Mouse (Mus musculus): Measurements from ENCODE around the gene 2610001J05Rik.

GRCm38 (mm10) chr6:13836967-13837570 lies 34.2 kb downstream of the 2610001J05Rik start:
- no peak for TF ChIP-seq ZC3H11A (IDR thresholded peaks at IDR 0.05; ENCODE audit: low read depth, low read length)
- no peak for TF ChIP-seq ELF1 (IDR thresholded peaks at IDR 0.05; ENCODE audit: low read depth, low read length)
